Comparison of ENCODE assay signal across 15 mouse cellular contexts in genomic region chr4:153220074-153220473, GRCm38 (mm10).
DNase-seq lines count a peak whose midpoint lies in the region; ATAC-seq lines count a peak whose summit lies in the region.
"Had no signal": no experiment of that assay in that cellular context is flagged by ENCODE, and none has a peak within 500 bp of the region (broad histone marks: within the 10 kb centered on the region; RNA-seq: fewer than 3 reads in every experiment).

No protein-coding gene starts in this region.

- intact Hi-C loops in left cerebral cortex, postnatal 36 days (cut with DNase I) = no loop called here

- no peaks in the 10 kb centered on the region for H3K36me3 ChIP-seq in embryonic facial prominence, embryonic 14.5 days (ENCODE audit: control insufficient read depth, insufficient read depth, low read length)
- no peaks in the 10 kb centered on the region for H3K36me3 ChIP-seq in embryonic facial prominence, embryonic 10.5 days (replicated peaks)
- no peaks in the 10 kb centered on the region for H3K36me3 ChIP-seq in midbrain, embryonic 10.5 days
- no peaks in the 10 kb centered on the region for H3K36me3 ChIP-seq in midbrain, embryonic 15.5 days (replicated peaks)
- H3K36me3 ChIP-seq: forebrain, embryonic 12.5 days; hindbrain, embryonic 12.5 days; neural tube, embryonic 12.5 days had no signal

- no peak overlapping the region for H3K4me3 ChIP-seq in embryonic facial prominence, embryonic 14.5 days (ENCODE audit: low read depth, low read length)
- H3K4me3 ChIP-seq in embryonic facial prominence, embryonic 10.5 days = no peak overlapping the region
- H3K4me3 ChIP-seq in midbrain, embryonic 10.5 days = no peak overlapping the region
- H3K4me3 ChIP-seq in midbrain, embryonic 15.5 days = no peak overlapping the region
- H3K4me3 ChIP-seq: forebrain, embryonic 12.5 days; hindbrain, embryonic 12.5 days; neural tube, embryonic 12.5 days had no signal

- 14% methylated on average over 7 of the region's 7 CpGs for WGBS in embryonic facial prominence, embryonic 14.5 days
- 29% methylated on average over 7 of the region's 7 CpGs for WGBS in embryonic facial prominence, embryonic 10.5 days
- WGBS in midbrain, embryonic 10.5 days = 46% methylated on average over 7 of the region's 7 CpGs
- WGBS in midbrain, embryonic 15.5 days = 44% methylated on average over 7 of the region's 7 CpGs

- DNase-seq in embryonic facial prominence, embryonic 14.5 days (ENCODE audit: low spot score) = peak; percentile 69
- no peak for DNase-seq in embryonic facial prominence, embryonic 10.5 days (ENCODE audit: low spot score)
- peak; percentile 73 for DNase-seq in kidney, postnatal 10 days
- DNase-seq in kidney, adult 18-20 months = no peak
- DNase-seq in midbrain, embryonic 10.5 days (ENCODE audit: low spot score) = no peak
- DNase-seq in left cerebral cortex, postnatal 36 days (ENCODE audit: low spot score in 2 of 2) = peak; percentile 18 to 37
- DNase-seq in urinary bladder, postnatal 10 days (ENCODE audit: low spot score) = no peak
- DNase-seq: B cell, adult 2 months; cerebellum, adult 8-10 months; gastrocnemius, postnatal 25 days; liver had no signal

- no peak overlapping the region for H3K27ac ChIP-seq in embryonic facial prominence, embryonic 14.5 days (replicated peaks; ENCODE audit: low read depth, low read length)
- no peak overlapping the region for H3K27ac ChIP-seq in embryonic facial prominence, embryonic 10.5 days (replicated peaks)
- H3K27ac ChIP-seq in midbrain, embryonic 10.5 days (replicated peaks) = peak overlapping the region; percentile 18; the same call in 1 of the 2 replicates
- no peak overlapping the region for H3K27ac ChIP-seq in midbrain, embryonic 15.5 days
- H3K27ac ChIP-seq: forebrain, embryonic 12.5 days; hindbrain, embryonic 12.5 days; neural tube, embryonic 12.5 days had no signal

- no peaks in the 10 kb centered on the region; the same call in 1 of the 2 replicates for H3K27me3 ChIP-seq in embryonic facial prominence, embryonic 14.5 days (replicated peaks; ENCODE audit: control insufficient read depth, insufficient read depth, low read length)
- H3K27me3 ChIP-seq in embryonic facial prominence, embryonic 10.5 days (replicated peaks; ENCODE audit: low read depth, poor library complexity, severe bottlenecking) = peaks cover 49% of the 10 kb centered on the region
- H3K27me3 ChIP-seq in midbrain, embryonic 10.5 days (ENCODE audit: low read depth, poor library complexity, severe bottlenecking) = peaks cover 44% of the 10 kb centered on the region; the same call in 1 of the 2 replicates
- peaks cover 8% of the 10 kb centered on the region for H3K27me3 ChIP-seq in midbrain, embryonic 15.5 days (replicated peaks)

- peaks cover 10% of the 10 kb centered on the region; the same call in 1 of the 2 replicates for H3K4me1 ChIP-seq in embryonic facial prominence, embryonic 14.5 days (ENCODE audit: control insufficient read depth, insufficient read depth, low read length)
- peaks cover 48% of the 10 kb centered on the region for H3K4me1 ChIP-seq in embryonic facial prominence, embryonic 10.5 days
- peaks cover 15% of the 10 kb centered on the region for H3K4me1 ChIP-seq in midbrain, embryonic 10.5 days
- H3K4me1 ChIP-seq in midbrain, embryonic 15.5 days = no peaks in the 10 kb centered on the region

- no peak overlapping the region for H3K4me2 ChIP-seq in embryonic facial prominence, embryonic 14.5 days (ENCODE audit: low read depth, low read length)
- H3K4me2 ChIP-seq in midbrain, embryonic 15.5 days = no peak overlapping the region
- H3K4me2 ChIP-seq: forebrain, embryonic 12.5 days; hindbrain, embryonic 12.5 days; neural tube, embryonic 12.5 days had no signal

- peak; percentile 31; the same call in 1 of the 2 replicates for ATAC-seq in embryonic facial prominence, embryonic 14.5 days (ENCODE audit: low read depth)
- no peak for ATAC-seq in midbrain, embryonic 15.5 days (replicated peaks)

- H3K9ac ChIP-seq in embryonic facial prominence, embryonic 14.5 days (ENCODE audit: low read depth, low read length) = no peak overlapping the region
- no peak overlapping the region for H3K9ac ChIP-seq in midbrain, embryonic 15.5 days
- H3K9ac ChIP-seq: forebrain, embryonic 12.5 days; hindbrain, embryonic 12.5 days; neural tube, embryonic 12.5 days had no signal

- H3K9me3 ChIP-seq in embryonic facial prominence, embryonic 14.5 days (ENCODE audit: control insufficient read depth, low read length) = no peaks in the 10 kb centered on the region
- no peaks in the 10 kb centered on the region; the same call in 1 of the 2 replicates for H3K9me3 ChIP-seq in embryonic facial prominence, embryonic 10.5 days
- H3K9me3 ChIP-seq in midbrain, embryonic 10.5 days (replicated peaks) = no peaks in the 10 kb centered on the region
- H3K9me3 ChIP-seq in midbrain, embryonic 15.5 days = 0 out of 2 replicates have a peak, but pooled peaks cover 4% of the 10 kb centered on the region
- H3K9me3 ChIP-seq: hindbrain, embryonic 12.5 days; neural tube, embryonic 12.5 days had no signal

Comparison
In these comparisons a context has a peak if more than half of its experiments do, and no peak if none do; other contexts are left out.
1. DNase-seq: peak in embryonic facial prominence, embryonic 14.5 days (single experiment), kidney, postnatal 10 days (single experiment) and left cerebral cortex, postnatal 36 days (2 of 2); none in embryonic facial prominence, embryonic 10.5 days (single experiment), kidney, adult 18-20 months (single experiment), midbrain, embryonic 10.5 days (single experiment) and urinary bladder, postnatal 10 days (single experiment).